Mouse (Mus musculus): Measurements from ENCODE around the gene Trib3.
A peak's percentile ranks its signal among the peaks of the same experiment; 100 is the strongest.

DNA sequence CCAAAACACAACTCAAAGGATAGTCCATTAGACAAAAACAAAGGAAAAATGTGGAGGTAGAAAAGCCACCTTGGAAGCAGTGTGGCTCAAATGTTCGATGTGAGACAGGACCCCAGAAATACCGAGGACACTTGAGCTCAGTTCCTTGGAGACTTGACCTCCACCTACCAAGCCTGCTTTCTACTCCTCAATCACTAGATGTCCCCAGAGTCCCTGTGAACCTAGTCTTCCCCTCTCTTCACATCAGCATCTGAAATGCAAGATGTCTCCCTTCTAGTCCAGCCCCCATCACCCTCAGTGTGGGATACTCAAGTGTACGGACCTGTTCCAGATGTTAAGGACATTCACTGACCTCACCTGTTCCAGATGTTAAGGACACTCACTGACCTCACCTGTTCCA, 49.0 kb upstream of the Trib3 start:
- TF ChIP-seq POLR2A (IDR thresholded peaks at IDR 0.05; ENCODE audit: borderline replicate concordance, control insufficient read depth, low read depth, low read length) (no peak), CTCF (IDR thresholded peaks at IDR 0.05; ENCODE audit: control insufficient read depth, insufficient read depth, low read length) (peak; percentile 41; the same call in 1 of the 2 replicates)

Data from bone marrow, adult 2 months (tissue).